Mouse (Mus musculus) thymus, adult 2 months (tissue): ENCODE measurements around the gene Fv1. TPM values are rescaled to one million over a fixed set of nuclear protein-coding genes. Genes with fewer than 3 reads are reported as not detected.

Experiments used
- DNase-seq: peaks from one replicate; pipeline ENCODE4 v3.0.0; 2021
- H3K27ac ChIP-seq: fragments of 200-500 bp; 2 replicates; pipeline ENCODE4 v1.5.1; 2012; ENCODE audit warnings: low read length, control low read depth; ENCODE audit not compliant: control insufficient read depth, insufficient read depth
- H3K27me3 ChIP-seq: fragments of 200-500 bp; 2 replicates; pipeline ENCODE4 v1.6.1; 2012; ENCODE audit warnings: mild to moderate bottlenecking, low read length, moderate library complexity, mixed read lengths; ENCODE audit not compliant: control insufficient read depth, insufficient read depth
- H3K36me3 ChIP-seq: fragments of 200-500 bp; 2 replicates; pipeline ENCODE4 v1.6.1; 2012; ENCODE audit warnings: mild to moderate bottlenecking, low read length, moderate library complexity; ENCODE audit not compliant: control insufficient read depth, insufficient read depth
- H3K4me1 ChIP-seq: fragments of 200-500 bp; replicated peaks from 2 replicates; pipeline ENCODE4 v1.6.1; 2012; ENCODE audit warnings: low read length; ENCODE audit not compliant: control insufficient read depth, insufficient read depth
- H3K4me3 ChIP-seq: fragments of 200-500 bp; 2 replicates; pipeline ENCODE4 v1.5.1; 2012; ENCODE audit warnings: mild to moderate bottlenecking, low read length, control low read depth, moderate library complexity; ENCODE audit not compliant: control insufficient read depth, insufficient read depth
- CTCF ChIP-seq: fragments of 200-500 bp; IDR thresholded peaks from 2 replicates; pipeline ENCODE4 v1.5.1; 2012; ENCODE audit warnings: mild to moderate bottlenecking, control low read depth, low read length, moderate library complexity, borderline replicate concordance; ENCODE audit not compliant: control insufficient read depth, poor library complexity, insufficient read depth; ENCODE audit errors: extremely low read depth
- POLR2A ChIP-seq: fragments of 200-500 bp; IDR thresholded peaks from 2 replicates; pipeline ENCODE4 v1.6.1; 2012; ENCODE audit warnings: mild to moderate bottlenecking, low read length, control low read depth, moderate library complexity; ENCODE audit not compliant: control insufficient read depth, poor library complexity, insufficient read depth; ENCODE audit errors: extremely low read depth
- WGBS: fragments of 180-500 bp; shearing (Covaris S2); methylation state at CpG from one replicate; pipeline ENCODE4 v1.1.7; 2018; 5-methylcytosine and 5-hydroxymethylcytosine counted together
- polyA plus RNA-seq: library from polyadenylated mRNA; depleted of rRNA; stranded (reverse); fragments of >200 nt; gene quantifications from 2 replicates; pipeline ENCODE4 v1.2.3, GENCODE M21; 2012

Fv1 gene
- polyA plus RNA-seq, 1 experiment = 3.0 TPM

DNA sequence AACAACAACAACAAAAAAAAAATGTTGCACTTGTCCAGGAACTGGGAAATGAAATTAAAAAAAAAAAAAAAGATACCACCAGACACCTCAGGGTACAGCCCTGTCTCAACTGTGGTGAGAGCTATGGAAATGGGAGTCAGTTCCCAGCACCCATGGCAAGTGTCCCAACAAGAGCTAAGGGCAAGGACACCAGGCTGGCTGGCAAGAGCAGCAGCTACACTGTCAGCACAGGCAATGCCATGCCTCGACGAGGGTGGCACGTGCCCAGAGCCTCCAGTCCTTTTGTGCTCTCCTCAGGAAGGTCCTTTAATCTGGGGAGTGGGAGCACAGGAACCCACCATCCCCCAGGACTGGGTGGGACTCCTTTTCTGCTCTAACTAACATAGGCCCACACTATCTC, 15.4 kb downstream of the Fv1 start:
- Histone ChIP-seq H3K27me3 (no peaks in the 10 kb centered on the region), H3K27ac (no peak overlapping the region), H3K36me3 (peaks cover 47% of the 10 kb centered on the region), H3K4me1 (no peaks in the 10 kb centered on the region), H3K4me3 (no peak overlapping the region)
- no peak for DNase-seq
- WGBS = 95% methylated on average over 3 of the region's 3 CpGs
- TF ChIP-seq POLR2A (no peak), CTCF (no peak)

DNA sequence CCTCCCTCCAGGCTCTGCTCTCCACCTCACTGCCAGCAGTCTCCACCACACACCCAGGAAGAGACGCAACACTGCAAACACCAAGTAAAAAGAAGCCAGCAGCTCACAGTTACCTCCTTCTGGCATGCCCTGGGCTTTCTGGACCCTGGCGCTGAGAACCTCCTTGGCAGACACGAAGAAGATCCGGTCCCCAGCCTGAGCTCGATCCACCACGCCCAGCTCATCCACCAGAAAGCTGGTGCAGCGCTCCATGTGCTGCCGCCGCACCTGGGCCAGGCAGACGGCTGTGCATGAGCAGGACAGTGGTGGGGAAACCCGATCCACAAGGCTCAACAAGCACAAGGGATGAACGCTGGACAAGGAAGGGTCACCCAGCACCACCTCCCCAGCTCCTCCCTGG, 17.4 kb downstream of the Fv1 start:
- no peak for DNase-seq
- Histone ChIP-seq H3K4me1 (no peaks in the 10 kb centered on the region), H3K27ac (no peak overlapping the region), H3K36me3 (peaks cover 46% of the 10 kb centered on the region), H3K4me3 (no peak overlapping the region), H3K27me3 (no peaks in the 10 kb centered on the region)
- no peak for TF ChIP-seq POLR2A
- TF ChIP-seq CTCF = no peak
- WGBS = 96% methylated on average over 12 of the region's 12 CpGs

DNA sequence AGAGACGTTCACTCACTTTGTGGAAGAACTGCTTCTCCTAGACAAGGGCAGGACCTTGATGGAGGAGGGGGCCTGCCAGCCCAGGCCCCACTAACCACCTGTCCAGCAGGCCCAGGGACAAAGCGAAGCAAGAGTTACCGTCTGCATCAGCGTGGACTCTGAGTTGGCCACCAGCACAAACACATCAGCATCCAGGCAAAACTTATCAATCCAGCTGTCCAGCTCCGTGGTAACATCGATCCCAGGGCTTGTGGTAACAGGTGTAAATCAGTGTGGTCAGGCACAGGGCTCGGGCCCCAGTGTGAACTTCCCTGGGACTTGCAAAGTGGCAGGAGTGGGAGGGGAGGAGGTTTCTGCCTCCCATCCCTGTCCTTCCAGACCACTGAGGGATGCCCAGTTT, 18.5 kb downstream of the Fv1 start:
- no peak for DNase-seq
- H3K36me3 ChIP-seq = peaks cover 41% of the 10 kb centered on the region
- WGBS = 95% methylated on average over 7 of the region's 7 CpGs
- no peak overlapping the region for H3K4me3 ChIP-seq
- no peak for TF ChIP-seq POLR2A
- no peak for TF ChIP-seq CTCF
- H3K27me3 ChIP-seq = no peaks in the 10 kb centered on the region
- H3K27ac ChIP-seq = no peak overlapping the region
- no peaks in the 10 kb centered on the region for H3K4me1 ChIP-seq

DNA sequence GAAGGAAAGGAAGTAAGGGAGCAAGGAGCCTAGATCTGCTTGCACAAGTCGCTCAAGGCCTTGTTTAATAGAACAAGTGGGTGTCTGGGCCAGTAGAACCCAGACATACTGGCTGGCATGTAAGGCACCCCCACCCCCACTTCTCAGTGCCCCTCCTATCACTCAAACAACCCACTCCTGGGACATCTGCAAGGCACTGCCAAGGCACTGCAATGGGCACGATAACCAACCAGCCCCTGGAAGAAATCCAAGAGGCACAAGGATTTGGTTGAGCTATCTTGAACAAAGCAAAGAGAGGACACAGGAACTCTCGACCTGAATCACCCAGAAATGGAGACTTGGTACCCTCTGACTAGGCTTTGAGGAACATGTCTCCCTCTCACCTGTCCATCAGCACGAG, 19.5 kb downstream of the Fv1 start:
- peaks cover 33% of the 10 kb centered on the region for H3K36me3 ChIP-seq
- WGBS = 91% methylated on average over 4 of the region's 4 CpGs
- TF ChIP-seq POLR2A = no peak

DNA sequence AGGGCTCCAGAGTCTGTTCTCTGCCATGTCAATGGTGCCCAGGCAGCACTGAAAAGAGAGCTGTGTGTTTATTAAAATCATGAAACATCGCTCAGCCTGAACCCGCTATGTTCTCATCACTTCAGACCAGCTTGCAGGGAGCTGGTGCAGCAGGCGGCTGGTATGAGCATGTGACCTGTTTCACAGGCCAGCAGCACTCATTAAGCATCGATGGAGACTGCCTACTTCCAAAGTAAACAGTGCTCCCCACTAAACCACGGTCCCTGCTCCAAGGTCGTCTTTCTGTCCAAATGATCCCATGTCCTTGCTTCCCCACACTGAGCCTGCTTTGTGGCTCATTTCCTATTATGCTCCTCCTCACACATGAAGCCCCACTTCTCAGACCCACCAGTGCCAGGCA, 21.6 kb downstream of the Fv1 start:
- no peak overlapping the region for H3K27ac ChIP-seq
- 97% methylated on average over 6 of the region's 6 CpGs for WGBS
- no peaks in the 10 kb centered on the region for H3K4me1 ChIP-seq
- peaks cover 32% of the 10 kb centered on the region for H3K36me3 ChIP-seq
- no peaks in the 10 kb centered on the region for H3K27me3 ChIP-seq
- no peak for DNase-seq
- H3K4me3 ChIP-seq = no peak overlapping the region
- TF ChIP-seq POLR2A = no peak
- TF ChIP-seq CTCF = no peak

More for the DNA sequence above, 19.5 kb downstream of the Fv1 start:
- Histone ChIP-seq H3K4me3 (no peak overlapping the region), H3K4me1 (no peaks in the 10 kb centered on the region), H3K27me3 (no peaks in the 10 kb centered on the region), H3K27ac (no peak overlapping the region)
- no peak for DNase-seq

DNA sequence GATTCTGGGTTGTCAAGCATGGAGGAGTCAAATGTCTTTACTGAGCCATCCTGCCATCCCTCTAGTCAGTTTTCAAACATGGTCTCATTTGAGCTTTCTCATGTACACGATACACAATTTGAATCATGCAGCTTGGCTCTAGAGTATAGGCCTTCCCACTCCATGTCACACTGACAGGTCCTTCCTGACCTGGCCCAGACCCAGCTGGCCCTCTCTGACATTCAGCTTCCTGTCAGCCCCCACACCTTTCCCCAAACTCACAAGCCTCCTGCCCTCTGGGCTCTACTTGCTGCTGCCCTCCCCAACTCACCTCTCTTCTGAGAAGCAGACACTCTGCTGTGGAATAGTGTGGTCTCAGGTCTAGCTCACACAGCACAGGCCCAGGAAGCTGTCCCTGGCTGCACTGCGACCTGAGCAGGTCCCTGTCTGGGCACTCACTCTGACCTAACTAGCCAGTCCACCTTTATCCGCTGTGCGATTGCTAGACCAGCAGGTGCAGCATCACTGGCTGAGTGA, 27.1 kb downstream of the Fv1 start:
- WGBS = 84% methylated on average over 4 of the region's 4 CpGs
- Histone ChIP-seq H3K4me3 (no peak overlapping the region), H3K36me3 (peaks cover 24% of the 10 kb centered on the region), H3K4me1 (no peaks in the 10 kb centered on the region), H3K27me3 (no peaks in the 10 kb centered on the region), H3K27ac (no peak overlapping the region)
- TF ChIP-seq POLR2A = no peak
- TF ChIP-seq CTCF = no peak
- DNase-seq = no peak

DNA sequence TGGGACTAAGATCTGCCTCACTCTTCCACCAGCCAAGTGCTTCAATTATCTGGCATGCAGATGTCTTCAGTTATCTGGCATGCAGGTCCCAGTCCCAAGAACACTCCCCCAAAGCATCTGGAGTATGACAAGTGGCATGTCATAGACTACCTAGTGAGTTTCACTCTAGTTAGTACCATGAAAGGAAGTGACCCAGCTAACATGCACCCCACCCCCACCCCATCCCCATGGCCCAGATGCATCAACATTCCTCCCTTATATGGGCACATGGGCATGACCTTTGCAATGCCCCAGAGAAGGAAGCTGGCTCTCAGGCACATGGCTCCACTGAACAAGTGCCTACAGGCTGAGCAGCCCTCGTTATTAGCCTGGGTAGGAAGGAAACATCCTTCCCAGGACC, 27.6 kb downstream of the Fv1 start:
- H3K27me3 ChIP-seq = no peaks in the 10 kb centered on the region
- peaks cover 24% of the 10 kb centered on the region for H3K36me3 ChIP-seq
- H3K4me1 ChIP-seq = no peaks in the 10 kb centered on the region
- no peak for DNase-seq
- TF ChIP-seq POLR2A (no peak), CTCF (no peak)
- 66% methylated on average over 1 of the region's 1 CpGs for WGBS
- H3K27ac ChIP-seq = no peak overlapping the region
- H3K4me3 ChIP-seq = no peak overlapping the region
